Mouse (Mus musculus) lung, adult 2 months (tissue): ENCODE results near the gene Smyd2. TPM values are rescaled to one million over a fixed set of nuclear protein-coding genes. Genes with fewer than 3 reads are reported as not detected.

Source experiments
- DNase-seq: peaks from one replicate; pipeline ENCODE4 v3.0.0; 2022
- H3K4me1 ChIP-seq: fragments of 200-500 bp; 2 replicates; pipeline ENCODE4 v1.6.1; 2011; ENCODE audit warnings: low read length; ENCODE audit not compliant: control insufficient read depth, insufficient read depth
- H3K4me3 ChIP-seq: fragments of 200-500 bp; replicated peaks from 2 replicates; pipeline ENCODE3; 2011; ENCODE audit warnings: low read depth, mild to moderate bottlenecking, control low read depth, low read length; ENCODE audit errors: extremely low read depth
- CTCF ChIP-seq: fragments of 200-500 bp; IDR thresholded peaks from 2 replicates; pipeline ENCODE4 v1.5.1; 2011; ENCODE audit warnings: mild to moderate bottlenecking, low read length, control low read depth; ENCODE audit not compliant: insufficient read depth
- POLR2A ChIP-seq: fragments of 200-500 bp; IDR thresholded peaks from 2 replicates; pipeline ENCODE4 v1.6.1; 2011; ENCODE audit warnings: low read depth, mild to moderate bottlenecking, control low read depth, low read length, borderline replicate concordance; ENCODE audit errors: extremely low read depth
- WGBS: fragments of 180-500 bp; shearing (Covaris S2); methylation state at CpG from one replicate; pipeline ENCODE4 v1.1.7; 2018; 5-methylcytosine and 5-hydroxymethylcytosine counted together
- polyA plus RNA-seq: library from polyadenylated mRNA; depleted of rRNA; stranded (reverse); fragments of >200 nt; gene quantifications from 2 replicates; pipeline ENCODE4 v1.2.3, GENCODE M21; 2012; rRNA removed

The Smyd2 gene
- 21.5 and 23.4 TPM in 2 replicates for polyA plus RNA-seq

DNA sequence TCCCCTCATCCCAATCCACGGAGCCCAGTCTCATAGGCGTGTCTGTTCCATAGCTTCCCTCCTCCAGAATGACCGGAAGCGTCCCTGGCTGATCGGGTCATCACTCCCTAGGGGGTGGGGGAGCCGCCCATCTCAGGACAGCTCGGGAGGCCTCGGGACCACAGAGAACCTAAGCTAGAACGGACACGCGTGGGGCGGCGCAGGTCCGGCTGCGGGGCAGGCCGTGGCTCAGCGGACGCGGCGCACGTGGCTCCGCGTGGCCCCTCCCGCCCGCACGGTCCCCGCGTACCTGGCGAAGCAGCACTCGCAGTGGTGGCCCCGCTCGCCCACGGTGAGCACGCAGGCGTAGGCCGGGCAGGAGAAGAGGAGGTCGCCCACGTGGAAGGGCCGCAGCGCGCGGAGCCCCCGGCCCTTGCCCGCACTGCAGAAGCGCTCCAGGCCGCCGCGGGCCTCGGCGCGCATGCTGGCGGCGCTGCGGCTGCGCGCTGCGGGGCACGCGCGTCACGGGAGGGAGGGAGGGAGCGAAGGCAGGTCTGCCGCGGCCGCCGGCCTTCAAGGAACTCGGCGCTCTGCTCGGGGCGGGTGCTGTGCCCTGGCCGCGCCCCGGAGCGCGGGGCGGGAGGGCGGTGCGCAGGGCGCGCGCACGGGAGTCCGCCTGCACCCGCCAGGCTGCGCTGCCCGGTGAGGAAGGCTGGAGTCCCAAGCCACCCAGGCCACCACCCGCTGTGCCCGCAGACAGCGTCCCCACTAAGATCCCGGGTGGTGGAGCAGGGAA, at the start of gene Smyd2:
Gene Smyd2, minus strand, starts transcription at position 546 of the 775 bp plus-strand sequence.
- DNase-seq = peak; percentile 61
- TF ChIP-seq POLR2A (no peak), CTCF (no peak)
- peak within 1 kb of the TSS; percentile 88 for H3K4me3 ChIP-seq
- under 1% methylated on average over 90 of the region's 90 CpGs for WGBS
- peaks cover 10% of the 10 kb centered on the region for H3K4me1 ChIP-seq

- WGBS = 84% methylated on average over 8 of the region's 8 CpGs
- DNase-seq = no peak
- Histone ChIP-seq H3K4me3 (no peak overlapping the region), H3K4me1 (no peaks in the 10 kb centered on the region)
- TF ChIP-seq POLR2A (no peak), CTCF (no peak)
These were observed 48.2 kb upstream of the Smyd2 start for GRCm38 (mm10) chr1:189970381-189970780.

DNA sequence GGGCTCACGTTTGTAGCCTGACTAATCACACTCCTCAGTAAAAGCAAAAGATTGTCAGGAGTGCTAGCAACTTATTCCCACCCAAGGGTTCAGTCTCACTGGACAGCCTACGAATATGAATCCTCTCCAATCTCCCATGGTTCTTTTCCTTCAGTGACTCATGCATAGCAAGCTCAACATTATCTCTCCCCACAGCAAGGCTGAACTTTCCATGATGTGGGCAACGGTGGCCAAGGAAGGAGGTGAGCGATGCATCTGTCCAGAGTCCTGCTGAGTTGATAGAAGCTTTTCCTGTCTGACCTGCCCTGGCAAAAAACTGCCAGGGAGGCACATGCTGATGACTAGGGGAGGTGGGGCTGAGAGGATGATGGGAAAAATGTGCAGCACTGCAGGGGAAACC, 45.9 kb upstream of the Smyd2 start:
- no peaks in the 10 kb centered on the region for H3K4me1 ChIP-seq
- 54% methylated on average over 4 of the region's 4 CpGs for WGBS
- no peak for DNase-seq
- H3K4me3 ChIP-seq = no peak overlapping the region
- TF ChIP-seq POLR2A (no peak), CTCF (no peak)

- WGBS = 54% methylated on average over 5 of the region's 5 CpGs
- H3K4me3 ChIP-seq = no peak overlapping the region
- no peaks in the 10 kb centered on the region for H3K4me1 ChIP-seq
- TF ChIP-seq CTCF (no peak), POLR2A (no peak)
- DNase-seq = no peak
These were observed 38.3 kb upstream of the Smyd2 start for GRCm38 (mm10) chr1:189960481-189960880.

DNA sequence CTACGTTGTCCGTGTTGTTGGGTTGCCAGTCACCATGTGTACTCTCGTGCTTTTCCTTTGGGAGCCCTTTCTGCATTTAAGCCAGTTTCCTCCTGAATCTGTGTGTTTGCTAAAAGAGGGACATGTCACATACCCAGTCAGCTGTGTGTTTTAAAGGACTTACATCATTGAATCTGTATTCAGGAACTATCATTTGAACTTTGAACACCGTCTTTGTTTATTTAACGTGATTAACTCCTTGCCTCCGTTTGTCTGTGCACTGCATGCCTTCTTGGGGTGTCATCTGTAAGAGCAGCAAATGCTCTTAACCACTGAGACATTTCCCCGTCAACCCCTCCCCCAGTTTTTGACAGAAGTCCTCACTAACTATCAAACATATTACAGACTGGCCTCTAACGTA, 37.6 kb upstream of the Smyd2 start:
- H3K4me1 ChIP-seq = no peaks in the 10 kb centered on the region
- no peak for DNase-seq
- TF ChIP-seq POLR2A (no peak), CTCF (no peak)
- 56% methylated on average over 8 of the region's 8 CpGs for WGBS
- no peak overlapping the region for H3K4me3 ChIP-seq

GRCm38 (mm10) chr1:189951861-189952260, 29.7 kb upstream of the Smyd2 start:
- no peak overlapping the region for H3K4me3 ChIP-seq
- no peaks in the 10 kb centered on the region for H3K4me1 ChIP-seq
- 71% methylated on average over 6 of the region's 6 CpGs for WGBS
- DNase-seq = no peak
- TF ChIP-seq POLR2A = no peak
- no peak for TF ChIP-seq CTCF

DNA sequence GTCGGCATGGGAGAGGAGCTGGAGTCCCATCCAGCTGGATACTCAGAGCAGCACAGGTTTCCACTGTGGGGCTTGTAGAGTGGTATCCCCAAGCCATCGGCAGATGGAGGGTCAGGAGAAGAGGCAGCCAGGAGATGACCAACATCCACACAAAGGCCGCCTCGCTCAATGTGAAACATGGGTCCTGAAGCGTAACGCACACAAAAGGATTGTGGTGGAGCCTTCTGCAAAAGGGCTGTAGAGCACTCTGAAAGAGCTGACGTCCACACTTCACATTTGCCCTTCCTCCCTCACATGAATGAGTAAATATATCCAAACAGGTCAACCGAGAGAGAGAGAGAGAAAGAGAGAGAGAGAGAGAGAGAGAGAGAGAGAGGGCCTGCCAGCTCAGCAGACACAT, 25.2 kb upstream of the Smyd2 start:
- H3K4me3 ChIP-seq = no peak overlapping the region
- TF ChIP-seq CTCF (no peak), POLR2A (no peak)
- DNase-seq = no peak
- WGBS = 73% methylated on average over 8 of the region's 8 CpGs
- H3K4me1 ChIP-seq = no peaks in the 10 kb centered on the region

DNA sequence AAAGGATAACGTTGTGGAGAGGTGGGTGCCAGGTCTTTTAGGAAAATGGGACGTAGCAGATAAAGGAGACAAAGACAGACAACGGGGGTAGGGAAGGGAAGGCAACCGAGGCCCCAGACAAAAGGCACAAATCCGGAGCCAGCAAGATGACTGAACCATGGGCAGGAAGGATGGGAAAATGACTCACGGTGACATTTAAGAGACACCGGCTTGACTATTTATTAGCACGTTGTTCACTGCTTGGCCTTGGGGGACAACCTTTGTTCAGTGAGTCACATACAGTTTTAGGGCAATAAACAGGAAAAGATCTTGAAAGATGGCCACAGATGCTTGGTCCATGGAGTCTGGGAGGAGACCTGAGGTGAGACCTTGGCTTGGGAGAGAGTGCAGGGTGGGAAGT, 24.0 kb upstream of the Smyd2 start:
- Histone ChIP-seq H3K4me1 (no peaks in the 10 kb centered on the region), H3K4me3 (no peak overlapping the region)
- TF ChIP-seq POLR2A (no peak), CTCF (no peak)
- WGBS = 54% methylated on average over 8 of the region's 8 CpGs
- no peak for DNase-seq

GRCm38 (mm10) chr1:189941786-189942185, 19.6 kb upstream of the Smyd2 start:
- TF ChIP-seq CTCF = no peak
- TF ChIP-seq POLR2A = no peak
- DNase-seq = no peak
- H3K4me1 ChIP-seq = no peaks in the 10 kb centered on the region
- 87% methylated on average over 5 of the region's 5 CpGs for WGBS
- no peak overlapping the region for H3K4me3 ChIP-seq

GRCm38 (mm10) chr1:189936436-189937105, 14.4 kb upstream of the Smyd2 start:
- Histone ChIP-seq H3K4me3 (no peak overlapping the region), H3K4me1 (no peaks in the 10 kb centered on the region)
- DNase-seq = no peak
- TF ChIP-seq POLR2A (no peak), CTCF (no peak)
- WGBS = 37% methylated on average over 10 of the region's 10 CpGs
